Mouse (Mus musculus) kidney, adult 11 months (tissue): ENCODE measurements around the gene Rnf103.

ENCODE experiments used
- DNase-seq: peaks from one replicate; pipeline ENCODE4 v3.0.0; 2022

Gene Rnf103

GRCm38 (mm10) chr6:71492756-71493674 is 679 bp upstream of the Rnf103 start:
- no peak for DNase-seq

- DNase-seq, result peak; percentile 43
These were observed 787 bp downstream of the Rnf103 start for GRCm38 (mm10) chr6:71494341-71495020.

GRCm38 (mm10) chr6:71500575-71500974 is 6.9 kb downstream of the Rnf103 start:
- DNase-seq, result no peak

GRCm38 (mm10) chr6:71503001-71503400 is 9.3 kb downstream of the Rnf103 start:
- DNase-seq, result no peak

- DNase-seq, result no peak
These were observed 10.0 kb downstream of the Rnf103 start for GRCm38 (mm10) chr6:71503670-71504069.

GRCm38 (mm10) chr6:71504091-71504490 is 10.4 kb downstream of the Rnf103 start:
- no peak for DNase-seq

GRCm38 (mm10) chr6:71505671-71506070 is 12.0 kb downstream of the Rnf103 start:
- DNase-seq, result no peak

- DNase-seq, result no peak
These were observed 25.8 kb downstream of the Rnf103 start for GRCm38 (mm10) chr6:71519476-71519875.

GRCm38 (mm10) chr6:71525556-71525955 is 31.9 kb downstream of the Rnf103 start:
- no peak for DNase-seq

- DNase-seq, result no peak
These were observed 33.4 kb downstream of the Rnf103 start for GRCm38 (mm10) chr6:71527056-71527455.

- no peak for DNase-seq
These were observed 34.1 kb downstream of the Rnf103 start for GRCm38 (mm10) chr6:71527826-71528225.

GRCm38 (mm10) chr6:71530176-71530575 is 36.5 kb downstream of the Rnf103 start:
- no peak for DNase-seq

- no peak for DNase-seq
These were observed 43.6 kb downstream of the Rnf103 start for GRCm38 (mm10) chr6:71537286-71537685.

GRCm38 (mm10) chr6:71543686-71544499 is 50.2 kb downstream of the Rnf103 start, which contains the start of gene Chmp3:
Gene Chmp3, plus strand, starts transcription at chr6:71543797.
- peak; percentile 95 for DNase-seq

- no peak for DNase-seq
These were observed 61.8 kb downstream of the Rnf103 start for GRCm38 (mm10) chr6:71555507-71555951.

- no peak for DNase-seq
These were observed 63.1 kb downstream of the Rnf103 start for GRCm38 (mm10) chr6:71556826-71557225.
